Mouse (Mus musculus) CH12.LX (cell line): ENCODE results near the gene Apba2. TPM values are rescaled to one million over a fixed set of nuclear protein-coding genes. Genes with fewer than 3 reads are reported as not detected.

Source experiments
- DNase-seq: peaks from one replicate; pipeline ENCODE4 v3.0.0-alpha.2; 2013; ENCODE audit errors: extremely low read depth
- H3K27ac ChIP-seq: 2 replicates; pipeline ENCODE4 v1.5.1; 2012; ENCODE audit warnings: low read depth, mild to moderate bottlenecking, control low read depth, moderate library complexity; ENCODE audit not compliant: insufficient read depth
- H3K27me3 ChIP-seq: replicated peaks from 2 replicates; pipeline ENCODE3; 2012; ENCODE audit warnings: inconsistent platforms
- H3K36me3 ChIP-seq, 2 experiments: replicated peaks in 1 of 2; 2 replicates each; pipeline versions ENCODE3 to v1.6.1; 2012; ENCODE audit warnings: inconsistent platforms in 1 of 2, low read length in 1 of 2, mild to moderate bottlenecking in 1 of 2, mixed read lengths in 1 of 2, moderate library complexity in 1 of 2; ENCODE audit not compliant: control insufficient read depth in 1 of 2, insufficient read depth in 1 of 2
- H3K4me1 ChIP-seq, 2 experiments: 2 replicates each; pipeline ENCODE4 v1.6.1; 2012; ENCODE audit warnings: inconsistent platforms in 1 of 2, moderate library complexity in 1 of 2; ENCODE audit not compliant: insufficient read depth in 2 of 2, control insufficient read depth in 1 of 2
- H3K4me2 ChIP-seq: 2 replicates; pipeline ENCODE4 v1.6.1; 2012; ENCODE audit warnings: low read depth, mild to moderate bottlenecking, control low read depth; ENCODE audit not compliant: poor library complexity, insufficient read depth, severe bottlenecking
- H3K4me3 ChIP-seq, 3 experiments: fragments of 150-350 bp in 1 of 3; sonication (generic) in 1 of 3; replicated peaks in 1 of 3; 2 replicates each; pipeline versions ENCODE3 to v1.5.1; 2011 to 2012; ENCODE audit warnings: low read depth in 2 of 3, low read length in 2 of 3, mild to moderate bottlenecking in 2 of 3, moderate library complexity in 2 of 3, control low read depth in 1 of 3, improper control_type of control experiment in 1 of 3, inconsistent platforms in 1 of 3, mixed read lengths in 1 of 3; ENCODE audit not compliant: poor library complexity in 1 of 3
- H3K79me2 ChIP-seq: replicated peaks from 2 replicates; pipeline ENCODE4 v1.6.1; 2012; ENCODE audit warnings: mild to moderate bottlenecking, moderate library complexity; ENCODE audit not compliant: control insufficient read depth, poor library complexity, insufficient read depth, severe bottlenecking; ENCODE audit errors: extremely low read depth
- H3K9ac ChIP-seq: 2 replicates; pipeline ENCODE4 v1.6.1; 2012; ENCODE audit warnings: low read depth, mild to moderate bottlenecking, control low read depth, moderate library complexity; ENCODE audit not compliant: insufficient read depth
- H3K9me3 ChIP-seq: replicated peaks from 2 replicates; pipeline ENCODE3; 2012; ENCODE audit warnings: low read length, inconsistent platforms, mixed read lengths
- CHD1 ChIP-seq: IDR thresholded peaks from 2 replicates; pipeline ENCODE4 v1.6.1; 2012; ENCODE audit warnings: low read depth, low read length, improper control_type of control experiment, inconsistent platforms
- CHD2 ChIP-seq: IDR thresholded peaks from 2 replicates; pipeline ENCODE4 v1.6.1; 2011; ENCODE audit warnings: low read length, improper control_type of control experiment
- E2F4 ChIP-seq: IDR thresholded peaks from 2 replicates; pipeline ENCODE4 v1.6.1; 2011; ENCODE audit warnings: low read depth, low read length, improper control_type of control experiment; ENCODE audit not compliant: insufficient replicate concordance
- ELF1 ChIP-seq: IDR thresholded peaks from 2 replicates; pipeline ENCODE4 v1.6.1; 2014; ENCODE audit warnings: low read depth, mild to moderate bottlenecking, inconsistent platforms, low read length, improper control_type of control experiment
- EP300 ChIP-seq: IDR thresholded peaks from 2 replicates; pipeline ENCODE4 v1.6.1; 2011; ENCODE audit warnings: low read length, improper control_type of control experiment
- ETS1 ChIP-seq: conservative IDR thresholded peaks from 2 replicates; pipeline ENCODE4 v1.6.1; 2012; ENCODE audit warnings: low read depth, mild to moderate bottlenecking, inconsistent platforms, low read length, improper control_type of control experiment, moderate library complexity
- IRF4 ChIP-seq: IDR thresholded peaks from 2 replicates; pipeline ENCODE4 v1.6.1; 2014; ENCODE audit warnings: low read depth, mild to moderate bottlenecking, inconsistent platforms, low read length, improper control_type of control experiment
- JUN ChIP-seq: IDR thresholded peaks from 2 replicates; pipeline ENCODE4 v1.6.1; 2011; ENCODE audit warnings: low read depth, mild to moderate bottlenecking, low read length, improper control_type of control experiment, moderate library complexity; ENCODE audit not compliant: insufficient read depth
- JUND ChIP-seq: conservative IDR thresholded peaks from 2 replicates; pipeline ENCODE4 v1.6.1; 2011; ENCODE audit warnings: low read depth, low read length, improper control_type of control experiment
- KAT2A ChIP-seq: IDR thresholded peaks from 2 replicates; pipeline ENCODE4 v1.6.1; 2012; ENCODE audit warnings: low read length, improper control_type of control experiment, inconsistent platforms; ENCODE audit not compliant: insufficient replicate concordance
- MAFK ChIP-seq: IDR thresholded peaks from 2 replicates; pipeline ENCODE4 v1.6.1; 2011; ENCODE audit warnings: low read length, improper control_type of control experiment; ENCODE audit not compliant: insufficient replicate concordance
- MAX ChIP-seq: IDR thresholded peaks from 2 replicates; pipeline ENCODE4 v1.6.1; 2011; ENCODE audit warnings: low read length, improper control_type of control experiment
- MEF2A ChIP-seq: IDR thresholded peaks from 2 replicates; pipeline ENCODE4 v1.6.1; 2014; ENCODE audit warnings: low read depth, mild to moderate bottlenecking, inconsistent platforms, low read length, improper control_type of control experiment, borderline replicate concordance
- MXI1 ChIP-seq: IDR thresholded peaks from 2 replicates; pipeline ENCODE4 v1.6.1; 2011; ENCODE audit warnings: mild to moderate bottlenecking, low read depth, low read length, improper control_type of control experiment
- NRF1 ChIP-seq: IDR thresholded peaks from 2 replicates; pipeline ENCODE4 v1.6.1; 2014; ENCODE audit warnings: low read depth, mild to moderate bottlenecking, inconsistent platforms, low read length, improper control_type of control experiment, moderate library complexity
- POLR2A ChIP-seq: IDR thresholded peaks from 2 replicates; pipeline ENCODE4 v1.6.1; 2011; ENCODE audit warnings: low read depth, mild to moderate bottlenecking, improper control_type of control experiment, low read length
- POLR2AphosphoS2 ChIP-seq: IDR thresholded peaks from 2 replicates; pipeline ENCODE4 v1.6.1; 2011; ENCODE audit warnings: low read depth, low read length, improper control_type of control experiment
- RAD21 ChIP-seq: IDR thresholded peaks from 2 replicates; pipeline ENCODE4 v1.6.1; 2011; ENCODE audit warnings: low read depth, mild to moderate bottlenecking, low read length, improper control_type of control experiment, moderate library complexity
- RCOR1 ChIP-seq: conservative IDR thresholded peaks from 2 replicates; pipeline ENCODE4 v1.6.1; 2012; ENCODE audit warnings: low read depth, mild to moderate bottlenecking, inconsistent platforms, low read length, improper control_type of control experiment
- SIN3A ChIP-seq: IDR thresholded peaks from 2 replicates; pipeline ENCODE4 v1.6.1; 2012; ENCODE audit warnings: low read length, improper control_type of control experiment, inconsistent platforms
- TBP ChIP-seq: conservative IDR thresholded peaks from 2 replicates; pipeline ENCODE4 v1.6.1; 2011; ENCODE audit warnings: low read depth, low read length, improper control_type of control experiment
- UBTF ChIP-seq: IDR thresholded peaks from 2 replicates; pipeline ENCODE4 v1.6.1; 2012; ENCODE audit warnings: low read depth, mild to moderate bottlenecking, inconsistent platforms, low read length, improper control_type of control experiment, moderate library complexity
- USF1 ChIP-seq: IDR thresholded peaks from 2 replicates; pipeline ENCODE4 v1.6.1; 2014; ENCODE audit warnings: low read depth, mild to moderate bottlenecking, inconsistent platforms, low read length, improper control_type of control experiment
- USF2 ChIP-seq: conservative IDR thresholded peaks from 2 replicates; pipeline ENCODE4 v1.6.1; 2011; ENCODE audit warnings: low read depth, low read length, improper control_type of control experiment
- ZC3H11A ChIP-seq: IDR thresholded peaks from 2 replicates; pipeline ENCODE4 v1.6.1; 2012; ENCODE audit warnings: low read depth, mild to moderate bottlenecking, inconsistent platforms, low read length, improper control_type of control experiment
- dilution Hi-C: fragments of 300-500 bp; cut with MboI; formaldehyde crosslinking; loops from 2 replicates; pipeline ENCODE4 v1.14.3; 2020; ENCODE audit warnings: low sequenced_read_pairs; ENCODE audit not compliant: extremely low pct_unique_long_range_greater_than_20kb, extremely low pct_ligation_motif_present
- in situ Hi-C: fragments of 300-500 bp; cut with MboI; formaldehyde crosslinking; loops from 3 replicates; pipeline ENCODE4 v1.14.3; 2019; ENCODE audit warnings: low sequenced_read_pairs, low pct_ligation_motif_present, low pct_unique_long_range_greater_than_20kb, mixed read lengths
- polyA plus RNA-seq: library from polyadenylated mRNA; unstranded; fragments of >175 nt; gene quantifications from 2 replicates; pipeline ENCODE4 v1.2.1, GENCODE M21; 2012; ENCODE audit warnings: low read depth; ENCODE audit not compliant: insufficient read length
- total RNA-seq, 2 experiments: library from RNA; depleted of rRNA; stranded (reverse); fragments of 300-350 nt in 1 of 2; fragments of >200 nt in 1 of 2; gene quantifications; 2 replicates each; pipeline ENCODE4 v1.2.3; 2012 to 2014

Apba2 gene
- total and polyA plus RNA-seq, 3 experiments = 0.19 TPM; not detected in 2

- Histone ChIP-seq H3K27me3 (peaks cover 31% of the 10 kb centered on the region), H3K4me1 (no peaks in the 10 kb centered on the region), H3K4me2 (no peak overlapping the region), H3K27ac (no peak overlapping the region), H3K36me3 (no peaks in the 10 kb centered on the region), H3K9ac (no peak overlapping the region), H3K9me3 (peaks cover 7% of the 10 kb centered on the region), H3K4me3 (no peak overlapping the region), H3K79me2 (no peaks in the 10 kb centered on the region)
- dilution Hi-C loops = no loop called here
- DNase-seq = no peak
- TF ChIP-seq JUND (no peak), MAX (no peak), KAT2A (no peak), EP300 (no peak), ETS1 (no peak), RCOR1 (no peak), MXI1 (no peak), ZC3H11A (no peak), POLR2A (no peak), POLR2AphosphoS2 (no peak), RAD21 (no peak), CHD2 (no peak), USF2 (no peak), SIN3A (no peak), CHD1 (no peak), IRF4 (no peak), NRF1 (no peak), MEF2A (no peak), MAFK (no peak), E2F4 (no peak)
- in situ Hi-C loops = loop anchor here (25.0 kb wide), 1 partner anchor 91 kb away; no protein-coding TSS in a partner anchor
Measured at GRCm38 (mm10) chr7:64627972-64628655, 126.6 kb downstream of the Apba2 start.

GRCm38 (mm10) chr7:64630697-64631096 is 129.2 kb downstream of the Apba2 start:
- no peak overlapping the region for H3K4me3 ChIP-seq
- H3K36me3 ChIP-seq = no peaks in the 10 kb centered on the region
- H3K27ac ChIP-seq = no peak overlapping the region
- in situ Hi-C loops = loop anchor here (25.0 kb wide), 1 partner anchor 93 kb away; no protein-coding TSS in a partner anchor
- dilution Hi-C loops = no loop called here
- no peaks in the 10 kb centered on the region for H3K79me2 ChIP-seq
- H3K27me3 ChIP-seq = peaks cover 34% of the 10 kb centered on the region
- H3K4me1 ChIP-seq = no peaks in the 10 kb centered on the region
- H3K4me2 ChIP-seq = no peak overlapping the region
- no peak overlapping the region for H3K9ac ChIP-seq
- DNase-seq = no peak
- TF ChIP-seq ZC3H11A (no peak), ELF1 (no peak), CHD2 (no peak), POLR2AphosphoS2 (no peak), RCOR1 (no peak), TBP (no peak), UBTF (no peak), JUN (no peak), USF1 (no peak), MAX (no peak)
- TF ChIP-seq, all 38 proteins: peak for 0
- peaks cover 7% of the 10 kb centered on the region for H3K9me3 ChIP-seq
